Mouse (Mus musculus) lung, embryonic 16.5 days (tissue): ENCODE data around the gene Tmsb4x. TPM values are rescaled to one million over a fixed set of nuclear protein-coding genes. Genes with fewer than 3 reads are reported as not detected.

Experiments used
- ATAC-seq: fragments of 200-750 bp; cut with Nextera tagmentation; 2 replicates; pipeline ENCODE4 v1.8.0; 2017; ENCODE audit warnings: low read depth, mild to moderate bottlenecking, moderate library complexity
- H3K27ac ChIP-seq: fragments of 300-500 bp; sonication (generic); 2 replicates; pipeline ENCODE4 v1.5.1; 2014; ENCODE audit warnings: mild to moderate bottlenecking, control low read depth, low read length
- H3K27me3 ChIP-seq: fragments of 300-500 bp; sonication (generic); 2 replicates; pipeline ENCODE4 v1.6.1; 2014; ENCODE audit warnings: low read depth, low read length, mixed read lengths; ENCODE audit not compliant: control insufficient read depth, insufficient read depth
- H3K36me3 ChIP-seq: fragments of 300-500 bp; sonication (generic); 2 replicates; pipeline ENCODE4 v1.6.1; 2014; ENCODE audit warnings: low read length; ENCODE audit not compliant: control insufficient read depth, insufficient read depth
- H3K4me1 ChIP-seq: fragments of 300-500 bp; sonication (generic); replicated peaks from 2 replicates; pipeline ENCODE4 v1.6.1; 2014; ENCODE audit warnings: low read length, mixed read lengths; ENCODE audit not compliant: control insufficient read depth, insufficient read depth
- H3K4me2 ChIP-seq: fragments of 300-500 bp; sonication (generic); 2 replicates; pipeline ENCODE4 v1.6.1; 2014; ENCODE audit warnings: low read depth, low read length, control low read depth
- H3K4me3 ChIP-seq: fragments of 300-500 bp; sonication (generic); 2 replicates; pipeline ENCODE4 v1.5.1; 2014; ENCODE audit warnings: mild to moderate bottlenecking, low read length, control low read depth
- H3K9ac ChIP-seq: fragments of 300-500 bp; sonication (generic); 2 replicates; pipeline ENCODE4 v1.6.1; 2014; ENCODE audit warnings: low read length, control low read depth
- H3K9me3 ChIP-seq: fragments of 300-500 bp; sonication (generic); 2 replicates; pipeline ENCODE4 v1.6.1; 2016; ENCODE audit warnings: low read length; ENCODE audit not compliant: control insufficient read depth
- WGBS: fragments of 180-500 bp; shearing (Covaris S2); extraction: QIAGEN DNeasy Blood & Tissue Kit; methylation state at CpG from one replicate; pipeline ENCODE4 v1.1.7; 2014; 5-methylcytosine and 5-hydroxymethylcytosine counted together
- polyA plus RNA-seq: library from polyadenylated mRNA; unstranded; fragments of >200 nt; fragmentation: Nextera tagmentation; extraction: Ambion mirVana; gene quantifications from 2 replicates; pipeline ENCODE4 v1.2.1, GENCODE M21; 2015

Tmsb4x gene
- polyA plus RNA-seq, 1 experiment from 2014 or later = 6,084 TPM

- Histone ChIP-seq H3K27ac (no peak overlapping the region), H3K4me2 (no peak overlapping the region), H3K4me1 (no peaks in the 10 kb centered on the region), H3K4me3 (no peak overlapping the region), H3K36me3 (no peaks in the 10 kb centered on the region), H3K9me3 (no peaks in the 10 kb centered on the region), H3K27me3 (no peaks in the 10 kb centered on the region), H3K9ac (no peak overlapping the region)
- ATAC-seq = no peak
- whole genome bisulfite sequencing = 83% methylated on average over 5 of the region's 5 CpGs
Observed at GRCm38 (mm10) chrX:167226570-167226969, 17.5 kb upstream of the Tmsb4x start.

GRCm38 (mm10) chrX:167212707-167213106, 3.6 kb upstream of the Tmsb4x start:
- peak; percentile 66 for ATAC-seq
- 30% methylated on average over 8 of the region's 8 CpGs for WGBS
- H3K9me3 ChIP-seq = no peaks in the 10 kb centered on the region
- peak overlapping the region; percentile 65 for H3K27ac ChIP-seq
- peak overlapping the region; percentile 31; the same call in 1 of the 2 replicates for H3K4me2 ChIP-seq
- H3K9ac ChIP-seq = no peak overlapping the region
- H3K36me3 ChIP-seq = no peaks in the 10 kb centered on the region
- H3K27me3 ChIP-seq = no peaks in the 10 kb centered on the region
- no peak overlapping the region for H3K4me3 ChIP-seq
- peaks cover 7% of the 10 kb centered on the region; the same call in 1 of the 2 replicates for H3K4me1 ChIP-seq

GRCm38 (mm10) chrX:167211871-167212555, 2.9 kb upstream of the Tmsb4x start:
- Histone ChIP-seq H3K4me3 (no peak overlapping the region), H3K27me3 (no peaks in the 10 kb centered on the region), H3K27ac (peak overlapping the region; percentile 65), H3K36me3 (no peaks in the 10 kb centered on the region), H3K9me3 (no peaks in the 10 kb centered on the region), H3K4me2 (0 out of 2 replicates have a peak overlapping the region, but pooled peaks have one; percentile 11), H3K4me1 (peaks cover 7% of the 10 kb centered on the region; the same call in 1 of the 2 replicates), H3K9ac (peak overlapping the region; percentile 45; the same call in 1 of the 2 replicates)
- no peak for ATAC-seq
- 38% methylated on average over 9 of the region's 9 CpGs for WGBS

GRCm38 (mm10) chrX:167210319-167210728, 1.2 kb upstream of the Tmsb4x start:
- WGBS = 24% methylated on average over 6 of the region's 6 CpGs
- H3K36me3 ChIP-seq = peaks cover 2% of the 10 kb centered on the region; the same call in 1 of the 2 replicates
- peak overlapping the region; percentile 64; the same call in 1 of the 2 replicates for H3K4me3 ChIP-seq
- H3K27me3 ChIP-seq = no peaks in the 10 kb centered on the region
- H3K9ac ChIP-seq = peak overlapping the region; percentile 35
- no peak for ATAC-seq
- H3K4me2 ChIP-seq = peak overlapping the region; percentile 56
- H3K9me3 ChIP-seq = no peaks in the 10 kb centered on the region
- peaks cover 7% of the 10 kb centered on the region; the same call in 1 of the 2 replicates for H3K4me1 ChIP-seq
- peak overlapping the region; percentile 88 for H3K27ac ChIP-seq

GRCm38 (mm10) chrX:167209828-167210227, 713 bp upstream of the Tmsb4x start:
- Histone ChIP-seq H3K9me3 (no peaks in the 10 kb centered on the region), H3K27me3 (no peaks in the 10 kb centered on the region; the same call in 1 of the 2 replicates), H3K36me3 (peaks cover 2% of the 10 kb centered on the region; the same call in 1 of the 2 replicates), H3K9ac (peak overlapping the region; percentile 84), H3K4me2 (peak overlapping the region; percentile 56), H3K4me3 (peak overlapping the region; percentile 64), H3K4me1 (peaks cover 7% of the 10 kb centered on the region; the same call in 1 of the 2 replicates), H3K27ac (peak overlapping the region; percentile 88)
- no peak for ATAC-seq
- whole genome bisulfite sequencing = 39% methylated on average over 8 of the region's 8 CpGs

- WGBS = 15% methylated on average over 16 of the region's 16 CpGs
- ATAC-seq = no peak
- peak overlapping the region; percentile 64 for H3K4me3 ChIP-seq
- no peaks in the 10 kb centered on the region for H3K9me3 ChIP-seq
- H3K36me3 ChIP-seq = peaks cover 2% of the 10 kb centered on the region; the same call in 1 of the 2 replicates
- peak overlapping the region; percentile 45; the same call in 1 of the 2 replicates for H3K4me2 ChIP-seq
- H3K27me3 ChIP-seq = no peaks in the 10 kb centered on the region; the same call in 1 of the 2 replicates
- H3K4me1 ChIP-seq = peaks cover 7% of the 10 kb centered on the region; the same call in 1 of the 2 replicates
- H3K27ac ChIP-seq = peak overlapping the region; percentile 88
- peak overlapping the region; percentile 84 for H3K9ac ChIP-seq
Observed at GRCm38 (mm10) chrX:167208506-167208820, 652 bp downstream of the Tmsb4x start.

GRCm38 (mm10) chrX:167207741-167208505, 1.2 kb downstream of the Tmsb4x start:
- H3K36me3 ChIP-seq = peaks cover 2% of the 10 kb centered on the region; the same call in 1 of the 2 replicates
- H3K4me2 ChIP-seq = peak overlapping the region; percentile 45
- WGBS = 30% methylated on average over 24 of the region's 25 CpGs
- no peaks in the 10 kb centered on the region; the same call in 1 of the 2 replicates for H3K27me3 ChIP-seq
- H3K9me3 ChIP-seq = no peaks in the 10 kb centered on the region
- ATAC-seq = no peak
- H3K27ac ChIP-seq = peak overlapping the region; percentile 88
- H3K9ac ChIP-seq = peak overlapping the region; percentile 84
- H3K4me1 ChIP-seq = peaks cover 7% of the 10 kb centered on the region; the same call in 1 of the 2 replicates
- peak overlapping the region; percentile 64 for H3K4me3 ChIP-seq

- Histone ChIP-seq H3K4me3 (no peak overlapping the region), H3K27ac (peak overlapping the region; percentile 61), H3K27me3 (no peaks in the 10 kb centered on the region; the same call in 1 of the 2 replicates), H3K36me3 (peaks cover 2% of the 10 kb centered on the region; the same call in 1 of the 2 replicates), H3K9ac (no peak overlapping the region), H3K9me3 (no peaks in the 10 kb centered on the region), H3K4me1 (peaks cover 5% of the 10 kb centered on the region; the same call in 1 of the 2 replicates), H3K4me2 (0 out of 2 replicates have a peak overlapping the region, but pooled peaks have one; percentile 45)
- WGBS = 62% methylated on average over 8 of the region's 8 CpGs
- ATAC-seq = no peak
Observed at GRCm38 (mm10) chrX:167205813-167206520, 3.1 kb downstream of the Tmsb4x start.
